Mouse (Mus musculus) cerebellum, adult 11 months (tissue): ENCODE data around the gene Elmo3.

Experiments used
- DNase-seq: peaks from one replicate; pipeline ENCODE4 v3.0.0; 2022

Gene Elmo3

GRCm38 (mm10) chr8:105276292-105277120 is 28.9 kb upstream of the Elmo3 start:
- no peak for DNase-seq

GRCm38 (mm10) chr8:105278911-105279334 is 26.5 kb upstream of the Elmo3 start:
- DNase-seq: peak; percentile 92

- DNase-seq: no peak
Measured at GRCm38 (mm10) chr8:105280567-105280966, 24.8 kb upstream of the Elmo3 start.

- DNase-seq: no peak
Measured at GRCm38 (mm10) chr8:105281821-105282220, 23.6 kb upstream of the Elmo3 start.

- no peak for DNase-seq
Measured at GRCm38 (mm10) chr8:105282239-105282638, 23.2 kb upstream of the Elmo3 start.

GRCm38 (mm10) chr8:105283074-105283473 is 22.3 kb upstream of the Elmo3 start:
- DNase-seq: no peak

- no peak for DNase-seq
Measured at GRCm38 (mm10) chr8:105285514-105285913, 19.9 kb upstream of the Elmo3 start.

- no peak for DNase-seq
Measured at GRCm38 (mm10) chr8:105286907-105287306, 18.5 kb upstream of the Elmo3 start.

- no peak for DNase-seq
Measured at GRCm38 (mm10) chr8:105288231-105288630, 17.2 kb upstream of the Elmo3 start.

- DNase-seq: peak; percentile 96
Measured at GRCm38 (mm10) chr8:105288958-105289732, 16.3 kb upstream of the Elmo3 start.

- peak; percentile 69 for DNase-seq
Measured at GRCm38 (mm10) chr8:105289805-105290460, 15.5 kb upstream of the Elmo3 start, which contains the start of gene 4931428F04Rik. Gene 4931428F04Rik, minus strand, starts transcription at chr8:105289864.

- peak; percentile 87 for DNase-seq
Measured at GRCm38 (mm10) chr8:105290554-105291314, 14.7 kb upstream of the Elmo3 start.

- peak; percentile 39 for DNase-seq
Measured at GRCm38 (mm10) chr8:105291364-105291763, 14.0 kb upstream of the Elmo3 start.

GRCm38 (mm10) chr8:105291802-105292201 is 13.6 kb upstream of the Elmo3 start:
- DNase-seq: peak; percentile 26

- DNase-seq: peak; percentile 37
Measured at GRCm38 (mm10) chr8:105292471-105292870, 12.9 kb upstream of the Elmo3 start.

- peak; percentile 84 for DNase-seq
Measured at GRCm38 (mm10) chr8:105293405-105293804, 12.0 kb upstream of the Elmo3 start.

GRCm38 (mm10) chr8:105294776-105295175 is 10.6 kb upstream of the Elmo3 start:
- no peak for DNase-seq

GRCm38 (mm10) chr8:105295256-105295655 is 10.1 kb upstream of the Elmo3 start:
- DNase-seq: peak; percentile 27

GRCm38 (mm10) chr8:105295895-105296573 is 9.4 kb upstream of the Elmo3 start, which contains the start of gene Exoc3l:
Gene Exoc3l, minus strand, starts transcription at chr8:105296101.
- DNase-seq: no peak

GRCm38 (mm10) chr8:105297511-105298192 is 7.7 kb upstream of the Elmo3 start, which contains the start of gene E2f4:
Gene E2f4, plus strand, starts transcription at chr8:105297663.
- DNase-seq: peak; percentile 87
